Mouse (Mus musculus) hindbrain, embryonic 10.5 days (tissue): ENCODE data around the gene 0610010K14Rik. TPM values are rescaled to one million over a fixed set of nuclear protein-coding genes. Genes with fewer than 3 reads are reported as not detected.

Experiments used
- DNase-seq: peaks from one replicate; pipeline ENCODE4 v3.0.0-alpha.2; 2017; ENCODE audit warnings: low spot score
- H3K27ac ChIP-seq: fragments of 300-500 bp; sonication (generic); 2 replicates; pipeline ENCODE4 v1.5.1; 2016; ENCODE audit warnings: mild to moderate bottlenecking, moderate library complexity
- H3K27me3 ChIP-seq: fragments of 300-500 bp; sonication (generic); 2 replicates; pipeline ENCODE4 v1.6.1; 2016; ENCODE audit warnings: mild to moderate bottlenecking; ENCODE audit not compliant: poor library complexity, insufficient read depth, severe bottlenecking
- H3K36me3 ChIP-seq: fragments of 300-500 bp; sonication (generic); 2 replicates; pipeline ENCODE4 v1.6.1; 2016; ENCODE audit warnings: mild to moderate bottlenecking, moderate library complexity
- H3K4me1 ChIP-seq: fragments of 300-500 bp; sonication (generic); replicated peaks from 2 replicates; pipeline ENCODE4 v1.6.1; 2016; ENCODE audit warnings: mild to moderate bottlenecking
- H3K4me3 ChIP-seq: fragments of 300-500 bp; sonication (generic); 2 replicates; pipeline ENCODE4 v1.5.1; 2016; ENCODE audit warnings: mild to moderate bottlenecking, moderate library complexity
- H3K9me3 ChIP-seq: fragments of 300-500 bp; sonication (generic); 2 replicates; pipeline ENCODE4 v1.6.1; 2016; ENCODE audit warnings: mild to moderate bottlenecking, moderate library complexity
- WGBS: fragments of 180-500 bp; shearing (Covaris S2); methylation state at CpG from one replicate; pipeline ENCODE4 v1.1.7; 2016; 5-methylcytosine and 5-hydroxymethylcytosine counted together
- polyA plus RNA-seq: library from polyadenylated mRNA; unstranded; fragments of >200 nt; fragmentation: Nextera tagmentation; extraction: Ambion mirVana; gene quantifications from 2 replicates; pipeline ENCODE4 v1.2.1, GENCODE M21; 2016

Gene 0610010K14Rik
- polyA plus RNA-seq, 1 experiment from 2014 or later = 261 TPM

DNA sequence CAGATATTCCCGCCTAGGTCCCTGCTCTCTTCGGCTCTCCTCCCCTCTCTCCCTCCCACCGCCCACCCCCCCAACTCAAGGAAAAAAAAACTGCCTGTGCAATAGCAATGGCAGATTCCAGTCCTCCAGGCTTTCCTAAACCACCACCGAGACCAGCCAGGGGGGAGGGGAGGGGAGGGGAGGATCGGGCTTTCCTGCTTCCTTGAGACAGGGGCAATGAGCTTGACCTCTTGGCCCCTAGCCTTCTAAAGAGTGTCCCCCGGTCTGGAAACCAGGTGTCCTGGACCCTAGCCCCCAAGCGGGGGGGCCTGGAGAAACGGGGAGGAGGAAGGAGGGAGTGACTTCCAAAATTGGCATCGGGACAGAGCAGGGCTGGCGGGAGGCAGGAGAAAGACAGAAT lies 5.2 kb downstream of the 0610010K14Rik start:
- Histone ChIP-seq H3K4me1 (peaks cover 81% of the 10 kb centered on the region), H3K27ac (peak overlapping the region; percentile 87), H3K36me3 (peaks cover 24% of the 10 kb centered on the region), H3K9me3 (no peaks in the 10 kb centered on the region), H3K27me3 (peaks cover 54% of the 10 kb centered on the region), H3K4me3 (peak overlapping the region; percentile 51)
- WGBS = 10% methylated on average over 10 of the region's 10 CpGs
- peak; percentile 77 for DNase-seq

DNA sequence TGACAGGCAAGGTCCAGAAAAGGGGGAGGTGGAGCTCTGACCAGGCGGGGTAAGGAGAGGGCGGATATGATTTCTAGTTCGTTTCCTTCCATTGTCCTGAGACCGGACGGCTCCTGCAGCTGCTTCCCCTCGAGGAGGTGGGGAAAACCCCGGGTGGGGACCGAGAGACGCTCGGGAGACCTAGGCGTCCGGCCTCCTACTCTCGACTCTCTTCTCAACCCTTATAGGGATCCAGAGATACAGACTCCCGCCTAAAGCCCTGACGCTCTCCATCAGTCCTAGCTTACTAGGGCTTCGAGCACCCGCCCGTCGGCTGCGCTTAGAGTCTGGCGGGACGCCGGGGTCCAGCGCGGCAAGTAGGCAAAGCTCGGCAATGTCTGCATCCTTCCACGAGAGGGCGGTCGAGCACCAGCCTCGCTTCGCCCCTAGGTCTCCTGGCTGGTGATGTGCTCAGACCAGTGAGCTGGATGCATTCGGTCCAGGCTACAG lies 7.4 kb downstream of the 0610010K14Rik start:
- Histone ChIP-seq H3K36me3 (peaks cover 14% of the 10 kb centered on the region), H3K4me3 (peak overlapping the region; percentile 41), H3K4me1 (peaks cover 79% of the 10 kb centered on the region), H3K27ac (peak overlapping the region; percentile 78), H3K27me3 (peaks cover 77% of the 10 kb centered on the region), H3K9me3 (no peaks in the 10 kb centered on the region)
- DNase-seq = peak; percentile 87
- under 1% methylated on average over 32 of the region's 32 CpGs for WGBS

DNA sequence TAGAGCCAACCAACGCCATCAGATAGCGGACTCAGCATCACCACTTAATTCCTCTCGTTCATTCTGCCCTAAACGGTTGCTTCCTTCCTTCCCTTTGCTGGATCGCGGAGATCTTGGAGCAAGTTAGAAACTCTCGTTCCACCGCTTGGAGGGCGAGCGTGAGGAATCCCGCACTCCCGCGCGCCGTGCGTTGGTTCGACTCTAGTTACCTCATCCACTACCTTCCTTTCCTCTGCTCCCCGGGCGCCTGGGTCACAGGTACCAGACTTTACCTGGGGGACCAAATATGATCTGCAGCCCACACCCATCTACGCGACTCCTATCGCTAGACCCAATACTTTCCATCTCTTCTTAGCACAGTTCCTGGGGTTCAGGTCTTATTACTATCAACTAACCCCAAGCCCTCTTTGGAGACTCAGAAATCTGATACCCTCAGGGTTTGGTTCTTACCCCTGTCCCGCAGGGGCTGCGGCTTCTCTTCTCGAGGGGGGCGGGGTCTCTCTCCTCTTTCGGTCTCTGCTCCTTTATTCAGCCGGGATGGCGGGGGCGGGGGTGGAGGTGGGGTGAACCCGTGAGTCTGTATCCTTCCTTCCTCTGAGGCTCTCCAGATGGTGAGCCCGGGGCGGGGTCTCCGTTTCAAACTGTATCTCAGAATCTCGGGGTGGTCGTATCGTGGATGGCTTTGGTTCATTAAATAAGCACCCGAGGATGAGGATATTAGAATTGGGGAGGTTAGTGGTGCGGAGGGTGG lies 8.3 kb downstream of the 0610010K14Rik start, which contains the start of gene Bcl6b:
Gene Bcl6b (minus strand): TSS at position 539 of the 751 bp plus-strand sequence.
- peak; percentile 34 for DNase-seq
- Histone ChIP-seq H3K9me3 (no peaks in the 10 kb centered on the region), H3K27ac (peak within 1 kb of the TSS; percentile 78), H3K4me1 (peaks cover 71% of the 10 kb centered on the region), H3K4me3 (peak within 1 kb of the TSS; percentile 41), H3K27me3 (peaks cover 85% of the 10 kb centered on the region), H3K36me3 (peaks cover 5% of the 10 kb centered on the region)
- whole genome bisulfite sequencing = 3% methylated on average over 39 of the region's 39 CpGs

DNA sequence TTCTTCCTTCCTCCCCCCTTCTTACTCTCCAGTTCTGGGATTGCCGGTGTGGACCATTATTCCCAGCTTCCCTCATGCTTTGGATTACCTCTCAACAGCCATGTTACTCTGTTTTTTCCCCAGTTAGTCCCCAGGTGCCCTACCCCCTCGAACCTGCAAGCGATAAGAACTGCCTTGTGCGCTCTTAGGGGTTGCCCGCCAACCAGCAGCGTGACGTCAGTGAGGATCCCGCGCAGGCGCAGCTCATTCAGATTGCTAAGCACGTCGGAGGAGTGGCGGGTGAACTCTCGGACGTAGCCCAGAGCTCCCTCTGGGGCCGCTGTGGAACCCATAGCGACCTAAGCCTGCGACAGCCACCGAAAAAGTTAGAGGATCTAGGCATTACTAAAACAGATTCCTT lies 8.9 kb downstream of the 0610010K14Rik start:
- H3K27ac ChIP-seq = peak overlapping the region; percentile 71

DNA sequence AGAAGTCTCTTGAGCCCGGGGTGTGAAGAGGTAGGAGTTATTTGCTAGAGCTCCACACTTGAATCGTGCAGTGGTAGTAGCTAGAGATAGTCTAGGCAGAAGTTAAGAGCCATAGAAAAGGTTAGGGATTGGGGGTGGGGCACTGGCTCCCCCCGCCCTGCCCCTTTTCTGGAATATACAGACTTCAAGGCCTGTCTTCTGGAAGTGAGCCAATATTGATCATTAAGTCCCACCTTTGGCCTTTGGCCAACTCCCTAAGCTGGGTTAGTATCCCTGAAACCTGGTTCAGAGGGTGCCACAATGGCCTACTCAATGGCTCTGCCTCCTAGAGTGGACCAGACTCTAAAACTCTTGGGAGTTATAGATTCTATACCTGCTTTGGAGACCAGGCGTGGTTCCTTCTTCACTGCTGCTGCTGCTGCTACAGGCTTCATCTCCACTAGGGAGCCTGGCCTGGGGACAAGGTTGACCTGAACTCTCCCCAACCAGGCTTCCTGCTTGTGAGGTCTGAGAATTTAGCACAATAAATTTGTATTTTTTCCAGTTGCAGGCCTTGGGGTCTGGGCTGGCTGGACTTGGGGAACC lies 10.0 kb downstream of the 0610010K14Rik start:
- 85% methylated on average over 4 of the region's 4 CpGs for WGBS
- no peaks in the 10 kb centered on the region for H3K9me3 ChIP-seq
- peaks cover 88% of the 10 kb centered on the region for H3K27me3 ChIP-seq
- H3K27ac ChIP-seq = no peak overlapping the region
- H3K4me1 ChIP-seq = peaks cover 54% of the 10 kb centered on the region
- peak overlapping the region; percentile 41; the same call in 1 of the 2 replicates for H3K4me3 ChIP-seq
- H3K36me3 ChIP-seq = no peaks in the 10 kb centered on the region
- no peak for DNase-seq

More for the DNA sequence above, 8.9 kb downstream of the 0610010K14Rik start:
- peak overlapping the region; percentile 41 for H3K4me3 ChIP-seq
- H3K9me3 ChIP-seq = no peaks in the 10 kb centered on the region
- under 1% methylated on average over 19 of the region's 19 CpGs for WGBS
- H3K27me3 ChIP-seq = peaks cover 88% of the 10 kb centered on the region
- peaks cover 65% of the 10 kb centered on the region for H3K4me1 ChIP-seq
- peak; percentile 80 for DNase-seq
- H3K36me3 ChIP-seq = no peaks in the 10 kb centered on the region

DNA sequence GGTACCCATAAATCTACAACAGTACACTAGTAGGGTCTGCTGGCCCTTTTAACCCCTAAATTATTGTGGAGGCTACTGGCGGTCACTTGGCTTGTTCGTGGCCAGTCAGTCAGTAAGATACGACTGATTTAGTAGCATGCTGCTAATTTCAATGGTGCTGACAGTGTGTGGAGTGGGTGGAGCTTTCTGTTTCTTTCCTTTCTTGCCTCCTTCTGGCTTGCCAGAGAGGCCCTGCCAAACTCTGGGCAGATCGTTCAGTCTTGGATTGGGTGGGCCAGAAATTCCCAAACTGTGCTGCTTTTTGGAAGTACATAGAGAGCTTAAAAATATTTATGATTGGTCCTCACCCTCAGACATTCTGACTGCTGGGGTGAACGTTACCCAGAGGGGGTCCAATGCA lies 10.6 kb downstream of the 0610010K14Rik start:
- no peak for DNase-seq
- WGBS = 44% methylated on average over 5 of the region's 5 CpGs
- no peaks in the 10 kb centered on the region for H3K9me3 ChIP-seq
- H3K36me3 ChIP-seq = no peaks in the 10 kb centered on the region
- H3K4me1 ChIP-seq = peaks cover 52% of the 10 kb centered on the region
- peak overlapping the region; percentile 39; the same call in 1 of the 2 replicates for H3K4me3 ChIP-seq
- H3K27me3 ChIP-seq = peaks cover 93% of the 10 kb centered on the region
- no peak overlapping the region for H3K27ac ChIP-seq

DNA sequence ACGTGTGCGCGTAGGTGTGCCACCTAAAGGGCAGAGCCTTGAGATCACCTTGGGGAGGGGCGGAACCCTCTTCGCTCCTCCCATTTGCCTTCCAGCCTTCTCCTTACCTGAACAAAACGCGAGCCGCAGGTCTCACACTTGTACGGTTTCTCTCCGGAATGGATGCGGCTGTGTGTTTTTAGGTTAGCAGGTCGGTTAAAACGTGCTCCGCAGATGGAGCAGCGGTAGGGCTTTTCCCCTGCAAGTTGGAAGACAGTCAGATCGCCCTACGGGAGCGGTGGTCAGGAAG lies 11.2 kb downstream of the 0610010K14Rik start:
- Histone ChIP-seq H3K36me3 (no peaks in the 10 kb centered on the region), H3K27me3 (peaks cover 90% of the 10 kb centered on the region), H3K4me1 (peaks cover 56% of the 10 kb centered on the region), H3K4me3 (peak overlapping the region; percentile 39), H3K27ac (0 out of 2 replicates have a peak overlapping the region, but pooled peaks have one; percentile 40), H3K9me3 (no peaks in the 10 kb centered on the region)
- 7% methylated on average over 18 of the region's 18 CpGs for WGBS
- DNase-seq = no peak

DNA sequence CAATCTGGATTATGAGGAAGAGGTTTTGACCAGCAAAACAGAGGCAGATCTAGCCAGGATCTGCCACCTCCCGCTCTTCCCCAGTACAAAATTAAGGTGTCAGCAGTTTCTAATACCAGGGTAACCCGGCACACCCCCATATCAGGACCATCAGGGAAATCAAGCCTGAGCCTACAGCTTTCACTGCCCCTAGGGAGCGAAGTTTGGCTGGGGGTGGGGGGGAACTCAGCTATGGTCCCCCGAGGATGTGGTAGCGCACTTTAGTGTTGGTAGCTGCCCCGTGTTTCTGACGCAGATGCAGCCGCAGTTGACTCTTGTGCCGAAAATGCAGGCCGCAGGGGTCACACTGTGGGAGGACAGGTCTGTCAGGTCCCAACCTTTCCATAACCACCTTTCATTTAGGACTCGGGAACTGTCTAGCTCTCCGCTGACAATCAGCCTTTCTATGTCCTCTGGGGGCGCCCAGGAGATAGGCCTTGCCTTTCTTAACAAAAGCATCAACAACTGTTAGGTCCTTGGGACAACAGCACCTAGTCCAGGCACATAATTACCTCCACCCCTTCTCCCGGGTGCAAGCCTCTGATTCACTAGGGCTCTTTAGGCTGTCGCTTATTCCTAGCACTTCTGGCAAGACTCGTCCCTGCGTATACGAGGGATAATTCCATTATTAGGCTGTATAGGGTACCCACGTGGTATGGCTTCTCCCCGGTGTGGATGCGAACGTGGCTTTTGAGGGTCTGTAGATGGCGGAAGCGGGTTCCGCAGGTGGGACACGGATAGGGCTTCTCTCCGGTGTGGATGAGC lies 11.7 kb downstream of the 0610010K14Rik start:
- WGBS = 17% methylated on average over 27 of the region's 27 CpGs
- H3K36me3 ChIP-seq = no peaks in the 10 kb centered on the region
- H3K9me3 ChIP-seq = no peaks in the 10 kb centered on the region
- peak overlapping the region; percentile 39 for H3K4me3 ChIP-seq
- peaks cover 61% of the 10 kb centered on the region for H3K4me1 ChIP-seq
- peaks cover 85% of the 10 kb centered on the region for H3K27me3 ChIP-seq
- DNase-seq = peak; percentile 29
- H3K27ac ChIP-seq = 0 out of 2 replicates have a peak overlapping the region, but pooled peaks have one; percentile 40

DNA sequence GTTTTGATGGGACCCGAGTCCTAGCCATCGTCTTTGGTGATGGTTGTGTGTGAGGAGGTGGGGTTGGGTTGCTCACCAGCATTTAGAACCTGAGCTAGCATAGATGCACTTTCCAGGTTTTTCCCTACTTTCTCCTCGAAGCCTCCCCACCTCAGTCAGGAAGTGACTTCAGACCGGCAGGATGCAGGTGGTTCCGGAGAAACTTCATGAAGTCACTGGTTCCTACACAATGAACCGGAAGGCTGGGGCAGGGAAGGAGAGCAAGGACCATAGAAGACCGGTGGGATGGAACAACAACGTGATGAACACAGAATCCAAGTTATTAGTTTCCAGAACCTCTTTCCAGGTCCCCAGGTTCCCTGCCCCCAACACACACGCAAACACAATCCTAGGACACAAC lies 14.0 kb downstream of the 0610010K14Rik start:
- H3K4me3 ChIP-seq = no peak overlapping the region
- H3K27ac ChIP-seq = no peak overlapping the region
- DNase-seq = no peak
- WGBS = 88% methylated on average over 9 of the region's 9 CpGs
- peaks cover 69% of the 10 kb centered on the region for H3K27me3 ChIP-seq
- 0 out of 2 replicates have a peak, but pooled peaks cover 3% of the 10 kb centered on the region for H3K36me3 ChIP-seq
- no peaks in the 10 kb centered on the region for H3K9me3 ChIP-seq
- peaks cover 61% of the 10 kb centered on the region for H3K4me1 ChIP-seq

DNA sequence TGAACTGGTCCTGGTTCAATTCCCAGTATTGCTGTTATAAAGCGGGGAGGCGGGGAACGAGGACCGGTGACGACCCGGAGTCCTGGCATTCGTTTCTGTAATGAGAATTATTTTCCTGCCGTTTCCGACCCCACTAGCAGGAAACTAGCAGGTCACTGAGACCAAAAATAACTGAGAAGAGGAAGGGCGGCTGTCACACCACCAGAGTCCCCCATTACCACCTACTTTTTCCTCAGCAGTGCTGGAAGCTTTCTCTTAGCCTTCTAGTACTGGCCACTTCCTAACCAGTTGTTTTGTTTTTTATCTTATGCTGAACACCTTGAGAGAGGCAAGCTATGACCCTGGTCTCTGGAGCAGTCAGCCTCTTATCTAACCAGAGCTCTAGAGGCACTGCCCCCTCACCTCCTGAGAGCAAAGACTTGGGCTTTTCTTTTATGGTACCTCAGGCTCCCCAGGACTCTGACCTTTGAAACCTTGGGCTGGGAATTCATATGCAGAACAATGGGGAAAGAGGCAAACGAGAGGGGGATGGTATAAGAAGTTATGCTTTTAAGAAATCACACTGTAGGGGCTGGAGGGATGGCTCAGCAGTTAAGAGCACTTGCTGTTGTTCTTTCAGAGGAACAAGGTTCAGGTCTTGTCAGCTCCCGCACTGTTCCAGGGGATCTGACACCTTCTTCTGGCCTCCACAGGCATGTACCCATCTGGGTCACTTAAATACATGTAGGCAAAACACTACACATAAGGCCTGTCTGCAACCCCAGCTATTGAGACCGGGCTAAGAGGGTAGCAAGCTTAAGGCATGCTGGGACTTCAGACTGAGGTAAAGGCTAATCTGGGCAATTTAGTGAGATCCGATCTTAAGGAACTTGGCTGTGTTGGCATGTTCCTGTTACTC lies 15.9 kb downstream of the 0610010K14Rik start:
- H3K27ac ChIP-seq = peak overlapping the region; percentile 93
- peaks cover 21% of the 10 kb centered on the region for H3K36me3 ChIP-seq
- H3K27me3 ChIP-seq = peaks cover 67% of the 10 kb centered on the region
- WGBS = 10% methylated on average over 14 of the region's 14 CpGs
- H3K4me1 ChIP-seq = peaks cover 52% of the 10 kb centered on the region
- DNase-seq = no peak
- no peaks in the 10 kb centered on the region for H3K9me3 ChIP-seq
- H3K4me3 ChIP-seq = peak overlapping the region; percentile 73

DNA sequence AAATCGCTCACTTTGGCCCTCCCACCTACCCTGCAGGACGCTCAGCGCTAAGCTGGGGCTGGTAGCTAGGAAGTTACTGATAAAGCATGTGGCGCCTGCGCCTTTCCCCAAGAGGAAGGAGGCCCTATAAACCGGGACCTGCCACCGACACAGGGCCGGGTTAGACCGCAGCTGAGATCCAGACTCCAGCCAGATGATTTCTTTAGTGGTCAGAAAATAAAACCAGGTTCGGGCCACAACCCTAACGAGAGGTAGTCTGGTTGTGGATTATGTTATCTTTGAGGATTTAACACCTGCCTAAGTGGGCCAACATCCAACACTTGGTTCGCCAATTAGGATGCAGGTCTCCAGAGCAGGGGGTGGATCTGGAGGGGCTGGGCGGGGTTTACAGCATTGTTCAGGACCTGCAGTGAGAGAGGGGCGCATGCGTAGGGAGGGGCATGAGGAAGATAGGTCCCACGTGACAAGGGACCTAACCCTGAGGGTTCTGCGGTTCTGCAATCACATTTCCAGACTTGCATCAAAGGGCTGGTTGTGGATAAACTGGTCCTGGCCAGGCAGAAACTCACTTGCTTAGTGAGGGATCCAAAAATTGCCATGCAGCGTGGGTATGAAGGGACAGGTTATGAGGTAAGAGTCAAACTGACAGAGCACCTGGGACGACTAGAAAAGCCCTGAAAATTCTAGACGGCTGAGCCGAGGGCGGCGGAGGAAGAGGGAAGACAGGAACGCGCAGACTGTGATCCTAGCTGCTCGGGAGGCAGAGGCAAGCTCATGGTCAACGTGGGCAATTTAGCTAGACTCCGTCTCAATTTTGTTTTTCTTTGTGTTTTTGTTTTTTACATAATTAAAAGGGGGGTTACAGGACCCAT lies 16.7 kb downstream of the 0610010K14Rik start, which contains the start of gene Slc16a13:
Gene Slc16a13 (minus strand): TSS at position 334 of the 872 bp plus-strand sequence.
- H3K4me1 ChIP-seq = peaks cover 44% of the 10 kb centered on the region
- H3K36me3 ChIP-seq = peaks cover 22% of the 10 kb centered on the region
- H3K9me3 ChIP-seq = no peaks in the 10 kb centered on the region
- peak; percentile 95 for DNase-seq
- H3K4me3 ChIP-seq = peak within 1 kb of the TSS; percentile 73
- H3K27me3 ChIP-seq = peaks cover 67% of the 10 kb centered on the region
- under 1% methylated on average over 28 of the region's 28 CpGs for WGBS
- peak within 1 kb of the TSS; percentile 93 for H3K27ac ChIP-seq
